Mouse (Mus musculus) liver, embryonic 12.5 days (tissue): ENCODE measurements around the gene Cldn18. TPM values are rescaled to one million over a fixed set of nuclear protein-coding genes. Genes with fewer than 3 reads are reported as not detected.

Source experiments
- ATAC-seq: fragments of 200-750 bp; cut with Nextera tagmentation; 2 replicates; pipeline ENCODE4 v1.8.0; 2017; ENCODE audit warnings: moderate number of reproducible peaks, mild to moderate bottlenecking, moderate library complexity
- H3K27ac ChIP-seq: fragments of 300-500 bp; sonication (generic); 2 replicates; pipeline ENCODE4 v1.5.1; 2016; ENCODE audit warnings: mild to moderate bottlenecking
- H3K27me3 ChIP-seq: fragments of 300-500 bp; sonication (generic); replicated peaks from 2 replicates; pipeline ENCODE4 v1.6.1; 2016; ENCODE audit warnings: mild to moderate bottlenecking, moderate library complexity
- H3K36me3 ChIP-seq: fragments of 300-500 bp; sonication (generic); 2 replicates; pipeline ENCODE4 v1.6.1; 2016; ENCODE audit warnings: mild to moderate bottlenecking, moderate library complexity
- H3K4me1 ChIP-seq: fragments of 300-500 bp; sonication (generic); 2 replicates; pipeline ENCODE4 v1.6.1; 2016
- H3K4me2 ChIP-seq: fragments of 300-500 bp; sonication (generic); 2 replicates; pipeline ENCODE4 v1.6.1; 2016; ENCODE audit warnings: mild to moderate bottlenecking, moderate library complexity
- H3K4me3 ChIP-seq: fragments of 300-500 bp; sonication (generic); 2 replicates; pipeline ENCODE4 v1.5.1; 2016; ENCODE audit warnings: mild to moderate bottlenecking, moderate library complexity
- H3K9ac ChIP-seq: fragments of 300-500 bp; sonication (generic); 2 replicates; pipeline ENCODE4 v1.6.1; 2016; ENCODE audit warnings: mild to moderate bottlenecking, moderate library complexity
- H3K9me3 ChIP-seq: fragments of 300-500 bp; sonication (generic); replicated peaks from 2 replicates; pipeline ENCODE4 v1.6.1; 2016; ENCODE audit warnings: mild to moderate bottlenecking, moderate library complexity
- WGBS: fragments of 180-500 bp; shearing (Covaris S2); methylation state at CpG from one replicate; pipeline ENCODE4 v1.1.7; 2016; ENCODE audit not compliant: insufficient replicate concordance; 5-methylcytosine and 5-hydroxymethylcytosine counted together
- polyA plus RNA-seq: library from polyadenylated mRNA; unstranded; fragments of >200 nt; fragmentation: Nextera tagmentation; extraction: Ambion mirVana; gene quantifications from 2 replicates; pipeline ENCODE4 v1.2.1, GENCODE M21; 2016

The Cldn18 gene
- 0.12 TPM in 1 of 2 replicates, not detected in the other for polyA plus RNA-seq

DNA sequence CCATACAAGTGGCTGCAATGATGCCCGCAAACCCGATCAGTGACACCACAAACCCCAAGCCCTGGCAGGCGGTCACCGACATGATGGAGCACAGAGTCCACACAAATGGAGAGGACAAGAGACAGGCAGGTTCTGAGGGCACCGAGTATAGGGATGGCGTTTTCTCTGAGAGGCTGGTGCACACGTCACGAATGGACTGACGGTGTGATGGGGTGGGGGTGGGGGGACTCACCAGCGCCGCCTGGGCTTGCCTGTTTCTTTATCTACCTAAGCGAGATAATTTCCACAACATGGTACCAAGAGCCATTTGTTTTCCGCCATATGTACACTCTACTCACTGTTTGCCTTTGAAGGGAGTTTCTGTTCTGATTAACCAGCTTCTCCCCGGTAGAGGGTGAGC is at the start of gene Cldn18:
TSS of gene Cldn18 (minus strand) at position 134 of the 400 bp plus-strand sequence.
- H3K4me3 ChIP-seq, result no peak within 1 kb of the TSS
- 76% methylated on average over 14 of the region's 14 CpGs for WGBS
- no peak for ATAC-seq
- no peaks in the 10 kb centered on the region for H3K36me3 ChIP-seq
- H3K9me3 ChIP-seq, result no peaks in the 10 kb centered on the region
- H3K27ac ChIP-seq, result no peak within 1 kb of the TSS
- no peaks in the 10 kb centered on the region for H3K27me3 ChIP-seq
- H3K4me1 ChIP-seq, result no peaks in the 10 kb centered on the region
- H3K4me2 ChIP-seq, result no peak within 1 kb of the TSS
- H3K9ac ChIP-seq, result no peak within 1 kb of the TSS

- Histone ChIP-seq H3K4me2 (no peak overlapping the region), H3K27me3 (no peaks in the 10 kb centered on the region), H3K9ac (no peak overlapping the region), H3K9me3 (no peaks in the 10 kb centered on the region), H3K4me1 (no peaks in the 10 kb centered on the region), H3K27ac (no peak overlapping the region), H3K4me3 (no peak overlapping the region), H3K36me3 (no peaks in the 10 kb centered on the region)
- WGBS, result 65% methylated on average over 6 of the region's 6 CpGs
- no peak for ATAC-seq
These were observed 46.5 kb upstream of the Cldn18 start for GRCm38 (mm10) chr9:99763530-99763929.

GRCm38 (mm10) chr9:99750272-99750671 is 33.2 kb upstream of the Cldn18 start:
- 70% methylated on average over 4 of the region's 4 CpGs for WGBS
- Histone ChIP-seq H3K27me3 (no peaks in the 10 kb centered on the region), H3K36me3 (no peaks in the 10 kb centered on the region), H3K9ac (no peak overlapping the region), H3K4me1 (no peaks in the 10 kb centered on the region), H3K4me3 (no peak overlapping the region), H3K27ac (no peak overlapping the region), H3K4me2 (no peak overlapping the region), H3K9me3 (no peaks in the 10 kb centered on the region)
- ATAC-seq, result no peak

- Histone ChIP-seq H3K27me3 (no peaks in the 10 kb centered on the region), H3K4me3 (no peak overlapping the region), H3K36me3 (no peaks in the 10 kb centered on the region), H3K4me2 (no peak overlapping the region), H3K4me1 (no peaks in the 10 kb centered on the region), H3K27ac (no peak overlapping the region), H3K9me3 (no peaks in the 10 kb centered on the region), H3K9ac (no peak overlapping the region)
- no peak for ATAC-seq
- 73% methylated on average over 1 of the region's 1 CpGs for WGBS
These were observed 31.2 kb upstream of the Cldn18 start for GRCm38 (mm10) chr9:99748279-99748678.

- no peak for ATAC-seq
- H3K4me3 ChIP-seq, result no peak overlapping the region
- no peak overlapping the region for H3K9ac ChIP-seq
- H3K27ac ChIP-seq, result no peak overlapping the region
- no peaks in the 10 kb centered on the region for H3K27me3 ChIP-seq
- no peak overlapping the region for H3K4me2 ChIP-seq
- H3K36me3 ChIP-seq, result no peaks in the 10 kb centered on the region
- 49% methylated on average over 4 of the region's 4 CpGs for WGBS
- H3K9me3 ChIP-seq, result no peaks in the 10 kb centered on the region
- no peaks in the 10 kb centered on the region for H3K4me1 ChIP-seq
These were observed 30.7 kb upstream of the Cldn18 start for GRCm38 (mm10) chr9:99747731-99748130.

DNA sequence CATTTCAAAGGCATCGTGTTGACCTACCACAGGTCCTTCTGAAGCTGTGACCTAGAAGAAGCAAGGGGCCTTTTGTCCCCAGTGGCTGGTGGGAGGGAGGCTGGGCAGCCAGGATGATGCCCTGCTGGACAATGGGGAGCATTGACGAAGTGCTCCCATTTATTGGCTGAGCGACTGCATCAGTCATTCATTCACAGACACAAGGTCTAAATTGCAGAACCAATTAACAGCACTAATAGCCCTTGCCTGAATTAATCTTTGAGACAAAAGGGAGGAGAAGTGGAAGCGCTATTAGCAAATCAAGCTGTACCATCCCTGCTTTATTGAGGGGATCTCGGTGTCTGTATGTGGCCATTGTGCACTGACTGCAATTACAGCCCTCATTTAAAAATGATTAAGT is 27.5 kb upstream of the Cldn18 start:
- Histone ChIP-seq H3K27ac (no peak overlapping the region), H3K4me3 (no peak overlapping the region), H3K27me3 (no peaks in the 10 kb centered on the region), H3K9ac (no peak overlapping the region), H3K4me1 (no peaks in the 10 kb centered on the region), H3K9me3 (no peaks in the 10 kb centered on the region), H3K36me3 (no peaks in the 10 kb centered on the region), H3K4me2 (no peak overlapping the region)
- ATAC-seq, result no peak
- 77% methylated on average over 5 of the region's 5 CpGs for WGBS

DNA sequence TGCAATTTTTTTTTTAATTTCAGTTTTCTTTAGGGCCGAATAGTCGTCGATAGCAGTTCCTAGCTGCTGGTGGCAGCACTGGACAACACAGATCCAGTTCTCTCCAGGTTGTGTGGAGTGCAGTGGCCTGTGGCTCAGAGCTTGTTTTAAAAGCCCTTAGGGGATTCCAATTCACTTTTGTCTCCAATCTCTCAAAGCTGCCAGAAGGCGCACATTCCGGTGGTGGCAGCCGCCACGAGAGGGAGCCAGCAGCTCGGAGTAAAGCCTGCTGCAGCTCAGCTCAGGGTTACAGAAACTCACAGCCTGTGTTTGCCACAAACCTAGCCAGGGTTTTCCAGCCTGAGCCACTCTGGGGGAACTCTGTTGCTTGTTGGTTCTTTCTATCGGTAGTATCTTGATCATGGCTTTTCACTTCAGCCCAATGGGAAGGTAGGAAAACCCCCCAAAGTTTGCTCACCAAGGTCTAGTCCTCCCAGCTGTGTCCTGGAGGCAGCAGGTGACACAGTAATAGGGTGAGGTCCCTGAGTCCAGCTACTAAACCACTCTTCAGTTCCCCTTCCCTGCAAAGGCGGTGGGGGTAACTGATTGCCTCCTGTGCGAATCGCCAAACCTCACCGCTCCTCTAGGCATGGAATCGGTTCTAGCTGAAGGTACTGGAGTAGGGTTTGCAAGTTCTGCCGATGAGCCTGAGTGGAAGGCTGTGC is 13.0 kb upstream of the Cldn18 start:
- no peak for ATAC-seq
- no peaks in the 10 kb centered on the region for H3K36me3 ChIP-seq
- H3K4me1 ChIP-seq, result no peaks in the 10 kb centered on the region
- H3K27ac ChIP-seq, result no peak overlapping the region
- no peak overlapping the region for H3K9ac ChIP-seq
- H3K4me2 ChIP-seq, result no peak overlapping the region
- H3K27me3 ChIP-seq, result no peaks in the 10 kb centered on the region
- WGBS, result 35% methylated on average over 15 of the region's 15 CpGs
- no peak overlapping the region for H3K4me3 ChIP-seq
- no peaks in the 10 kb centered on the region for H3K9me3 ChIP-seq

GRCm38 (mm10) chr9:99727819-99728218 is 10.8 kb upstream of the Cldn18 start:
- ATAC-seq, result no peak

DNA sequence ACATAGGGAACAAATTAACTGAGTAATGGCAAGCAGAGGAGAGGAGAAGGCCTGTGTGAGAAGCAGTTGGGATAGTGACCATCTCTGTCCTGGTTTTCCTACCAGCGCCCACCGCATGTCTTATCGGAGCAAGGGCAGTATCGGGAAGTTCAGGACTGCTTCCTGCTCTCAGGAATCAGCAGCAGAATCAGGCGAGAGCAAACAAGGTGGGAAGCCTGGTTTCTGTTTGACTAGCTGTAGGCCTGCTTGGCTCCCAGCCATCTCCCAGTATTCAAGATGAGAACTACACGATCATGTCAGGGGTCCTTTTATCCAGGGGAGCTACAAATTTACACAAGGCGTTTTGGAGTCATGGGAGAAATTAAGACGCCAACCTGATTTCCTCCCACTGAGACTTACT is 8.2 kb upstream of the Cldn18 start:
- no peak overlapping the region for H3K9ac ChIP-seq
- no peaks in the 10 kb centered on the region for H3K4me1 ChIP-seq
- ATAC-seq, result no peak
- WGBS, result 64% methylated on average over 8 of the region's 8 CpGs
- no peak overlapping the region for H3K27ac ChIP-seq
- no peaks in the 10 kb centered on the region for H3K27me3 ChIP-seq
- H3K4me2 ChIP-seq, result no peak overlapping the region
- no peaks in the 10 kb centered on the region for H3K36me3 ChIP-seq
- no peaks in the 10 kb centered on the region for H3K9me3 ChIP-seq
- no peak overlapping the region for H3K4me3 ChIP-seq

More at GRCm38 (mm10) chr9:99727819-99728218, 10.8 kb upstream of the Cldn18 start:
- H3K36me3 ChIP-seq, result no peaks in the 10 kb centered on the region
- H3K4me3 ChIP-seq, result no peak overlapping the region
- H3K4me2 ChIP-seq, result no peak overlapping the region
- 52% methylated on average over 11 of the region's 11 CpGs for WGBS
- H3K9me3 ChIP-seq, result no peaks in the 10 kb centered on the region
- no peaks in the 10 kb centered on the region for H3K27me3 ChIP-seq
- no peak overlapping the region for H3K27ac ChIP-seq
- H3K9ac ChIP-seq, result no peak overlapping the region
- no peaks in the 10 kb centered on the region for H3K4me1 ChIP-seq

DNA sequence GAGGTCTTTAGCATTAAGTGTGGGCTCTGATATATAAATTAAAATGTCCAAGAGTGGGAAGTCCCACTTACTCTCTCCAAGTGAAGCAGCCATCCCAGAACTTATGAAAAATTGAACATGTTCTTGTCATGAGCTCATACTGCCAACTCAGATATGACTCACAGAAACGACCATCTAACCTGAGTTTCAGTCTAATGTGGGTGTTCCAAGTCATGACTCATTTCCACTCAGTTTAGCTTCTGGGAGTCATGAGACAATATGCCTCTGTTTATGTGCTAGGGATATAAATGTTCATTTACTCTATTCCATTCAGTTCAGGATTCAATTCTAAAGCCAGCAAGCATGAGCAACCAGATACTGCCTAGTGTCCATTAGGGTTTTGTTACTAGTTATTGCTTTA is 2.9 kb upstream of the Cldn18 start:
- WGBS, result 36% methylated on average over 1 of the region's 1 CpGs
- no peak for ATAC-seq
- H3K9ac ChIP-seq, result no peak overlapping the region
- no peaks in the 10 kb centered on the region for H3K36me3 ChIP-seq
- H3K27me3 ChIP-seq, result no peaks in the 10 kb centered on the region
- no peak overlapping the region for H3K4me3 ChIP-seq
- H3K27ac ChIP-seq, result no peak overlapping the region
- H3K9me3 ChIP-seq, result no peaks in the 10 kb centered on the region
- no peak overlapping the region for H3K4me2 ChIP-seq
- H3K4me1 ChIP-seq, result no peaks in the 10 kb centered on the region

- Histone ChIP-seq H3K27ac (no peak overlapping the region), H3K9ac (no peak overlapping the region), H3K4me2 (no peak overlapping the region), H3K27me3 (no peaks in the 10 kb centered on the region), H3K36me3 (no peaks in the 10 kb centered on the region), H3K9me3 (no peaks in the 10 kb centered on the region), H3K4me3 (no peak overlapping the region), H3K4me1 (no peaks in the 10 kb centered on the region)
- WGBS, result 63% methylated on average over 4 of the region's 4 CpGs
- ATAC-seq, result no peak
These were observed 6.8 kb downstream of the Cldn18 start for GRCm38 (mm10) chr9:99710297-99710696.

- Histone ChIP-seq H3K4me2 (no peak overlapping the region), H3K9ac (no peak overlapping the region), H3K36me3 (no peaks in the 10 kb centered on the region), H3K4me1 (no peaks in the 10 kb centered on the region), H3K9me3 (no peaks in the 10 kb centered on the region), H3K4me3 (no peak overlapping the region), H3K27ac (no peak overlapping the region), H3K27me3 (no peaks in the 10 kb centered on the region)
- 74% methylated on average over 22 of the region's 22 CpGs for WGBS
- ATAC-seq, result no peak
These were observed 7.3 kb downstream of the Cldn18 start for GRCm38 (mm10) chr9:99709588-99710248.
